Mouse (Mus musculus) hindbrain, postnatal 0 days (tissue): ENCODE results near the gene Coro7. TPM values are rescaled to one million over a fixed set of nuclear protein-coding genes. Genes with fewer than 3 reads are reported as not detected.
A peak's percentile ranks its signal among the peaks of the same experiment; 100 is the strongest.

ENCODE experiments used
- ATAC-seq: fragments of 200-750 bp; cut with Nextera tagmentation; 2 replicates; pipeline ENCODE4 v1.8.0; 2017; ENCODE audit warnings: mild to moderate bottlenecking, moderate TSS enrichment, moderate library complexity
- DNase-seq: peaks from one replicate; pipeline ENCODE4 v3.0.0-alpha.2; 2015; ENCODE audit warnings: low spot score
- H3K27ac ChIP-seq: fragments of 300-500 bp; sonication (generic); 2 replicates; pipeline ENCODE4 v1.5.1; 2014; ENCODE audit warnings: mild to moderate bottlenecking
- H3K27me3 ChIP-seq: fragments of 300-500 bp; sonication (generic); 2 replicates; pipeline ENCODE4 v1.6.1; 2014; ENCODE audit warnings: low read length, mixed read lengths; ENCODE audit not compliant: insufficient read depth
- H3K36me3 ChIP-seq: fragments of 300-500 bp; sonication (generic); 2 replicates; pipeline ENCODE4 v1.6.1; 2014; ENCODE audit warnings: low read length, mixed read lengths; ENCODE audit not compliant: insufficient read depth
- H3K4me1 ChIP-seq: fragments of 300-500 bp; sonication (generic); 2 replicates; pipeline ENCODE4 v1.6.1; 2014; ENCODE audit warnings: antibody characterized with exemption, low read length, mixed read lengths; ENCODE audit not compliant: insufficient read depth
- H3K4me2 ChIP-seq: fragments of 300-500 bp; sonication (generic); 2 replicates; pipeline ENCODE4 v1.6.1; 2014; ENCODE audit warnings: low read depth, mild to moderate bottlenecking, low read length, moderate library complexity, mixed read lengths
- H3K4me3 ChIP-seq: fragments of 300-500 bp; sonication (generic); 2 replicates; pipeline ENCODE4 v1.5.1; 2014; ENCODE audit warnings: low read length
- H3K9ac ChIP-seq: fragments of 300-500 bp; sonication (generic); replicated peaks from 2 replicates; pipeline ENCODE4 v1.6.1; 2014; ENCODE audit warnings: mild to moderate bottlenecking, low read length, moderate library complexity, mixed read lengths
- H3K9me3 ChIP-seq: fragments of 300-500 bp; sonication (generic); 2 replicates; pipeline ENCODE4 v1.6.1; 2016; ENCODE audit warnings: low read length, mixed read lengths
- CTCF ChIP-seq: IDR thresholded peaks from 2 replicates; pipeline ENCODE4 v1.5.1; 2016; ENCODE audit warnings: antibody characterized with exemption, control low read depth, low read depth
- WGBS: fragments of 180-500 bp; shearing (Covaris S2); extraction: QIAGEN DNeasy Blood & Tissue Kit; methylation state at CpG from one replicate; pipeline ENCODE4 v1.1.7; 2014; 5-methylcytosine and 5-hydroxymethylcytosine counted together
- polyA plus RNA-seq: library from polyadenylated mRNA; unstranded; fragments of >200 nt; fragmentation: Nextera tagmentation; extraction: Ambion mirVana; gene quantifications from 2 replicates; pipeline ENCODE4 v1.2.1, GENCODE M21; 2015
- total RNA-seq: library from RNA; depleted of rRNA; stranded (reverse); fragments of >200 nt; gene quantifications from 2 replicates; pipeline ENCODE4 v1.2.3, GENCODE M21; 2014

Coro7 gene
- total and polyA plus RNA-seq, 2 experiments from 2014 or later: 29.1 to 43.3 TPM

DNA sequence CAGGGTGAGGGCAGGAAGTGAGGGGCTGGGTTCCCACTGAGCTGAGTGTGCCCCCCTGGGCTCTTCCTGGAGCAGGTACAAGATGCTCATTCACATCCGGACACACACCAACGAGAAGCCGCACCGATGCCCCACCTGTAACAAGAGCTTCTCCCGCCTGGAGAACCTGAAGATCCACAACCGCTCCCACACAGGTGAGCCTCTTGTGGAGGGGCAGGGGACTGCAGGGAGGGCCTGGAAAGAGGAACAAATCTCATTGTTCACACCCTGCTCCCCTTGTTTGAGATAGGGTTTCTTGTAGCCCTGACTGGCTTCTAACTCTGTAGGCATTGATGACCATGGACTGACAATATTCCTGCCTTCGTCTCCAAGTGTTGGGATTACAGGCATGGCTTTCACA lies 67.9 kb downstream of the Coro7 start:
- no peak for ATAC-seq
- H3K9ac ChIP-seq: no peak overlapping the region
- H3K4me2 ChIP-seq: no peak overlapping the region
- 92% methylated on average over 7 of the region's 7 CpGs for WGBS
- H3K4me3 ChIP-seq: no peak overlapping the region
- peaks cover 4% of the 10 kb centered on the region; the same call in 1 of the 2 replicates for H3K4me1 ChIP-seq
- H3K27ac ChIP-seq: no peak overlapping the region
- DNase-seq: no peak
- H3K36me3 ChIP-seq: peaks cover 35% of the 10 kb centered on the region
- TF ChIP-seq CTCF: peak; percentile 25; the same call in 1 of the 2 replicates
- no peaks in the 10 kb centered on the region for H3K27me3 ChIP-seq
- no peaks in the 10 kb centered on the region for H3K9me3 ChIP-seq

DNA sequence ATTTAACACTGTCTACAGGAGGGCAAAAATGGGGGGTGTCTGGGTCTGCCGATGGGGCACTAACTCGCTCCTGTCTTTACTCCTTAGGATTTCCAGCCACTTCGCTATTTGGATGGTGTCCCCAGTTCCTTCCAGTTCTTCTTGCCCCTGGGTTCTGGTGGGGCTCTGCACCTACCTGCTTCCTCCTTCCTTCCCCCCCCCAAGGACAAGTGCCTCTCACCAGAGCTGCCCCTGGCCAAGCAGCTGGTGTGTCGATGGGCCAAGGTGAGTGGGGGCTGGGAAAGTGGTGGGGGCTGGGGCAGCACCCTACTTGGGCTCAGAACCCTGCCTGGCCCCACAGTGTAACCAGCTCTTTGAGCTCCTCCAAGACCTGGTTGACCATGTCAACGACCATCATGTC lies 68.4 kb downstream of the Coro7 start:
- H3K9ac ChIP-seq: no peak overlapping the region
- no peak for TF ChIP-seq CTCF
- no peaks in the 10 kb centered on the region for H3K9me3 ChIP-seq
- H3K4me2 ChIP-seq: no peak overlapping the region
- ATAC-seq (no peak), DNase-seq (no peak)
- no peaks in the 10 kb centered on the region for H3K27me3 ChIP-seq
- peaks cover 35% of the 10 kb centered on the region for H3K36me3 ChIP-seq
- H3K27ac ChIP-seq: no peak overlapping the region
- H3K4me1 ChIP-seq: peaks cover 9% of the 10 kb centered on the region; the same call in 1 of the 2 replicates
- H3K4me3 ChIP-seq: no peak overlapping the region
- WGBS: 97% methylated on average over 5 of the region's 5 CpGs

DNA sequence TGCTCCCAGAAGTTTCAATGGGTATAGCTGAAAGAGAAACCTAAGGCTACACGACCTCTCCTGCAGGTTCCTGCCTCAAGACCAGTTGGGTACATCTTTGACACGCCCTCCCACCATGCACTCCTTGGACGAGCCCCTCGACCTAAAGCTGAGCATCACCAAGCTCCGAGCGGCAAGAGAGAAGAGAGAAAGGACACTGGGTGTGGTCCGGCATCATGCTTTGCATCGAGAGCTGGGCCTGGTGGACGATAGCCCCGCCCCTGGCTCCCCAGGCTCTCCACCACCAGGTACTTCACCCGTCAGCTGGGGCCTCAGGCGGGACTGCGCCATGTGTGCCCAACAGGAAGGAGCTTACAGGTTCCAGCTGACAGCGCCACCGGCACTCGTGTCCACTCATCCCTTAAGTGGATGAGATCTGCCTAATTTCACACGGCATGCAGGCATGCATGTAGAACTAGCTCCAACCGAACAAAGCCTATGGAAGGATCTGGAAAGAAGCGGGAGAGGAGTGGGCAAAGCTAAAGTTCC lies 71.0 kb downstream of the Coro7 start:
- no peak for TF ChIP-seq CTCF
- H3K4me3 ChIP-seq: no peak overlapping the region
- ATAC-seq (no peak), DNase-seq (no peak)
- peaks cover 23% of the 10 kb centered on the region for H3K36me3 ChIP-seq
- no peak overlapping the region for H3K4me2 ChIP-seq
- 87% methylated on average over 19 of the region's 19 CpGs for WGBS
- no peak overlapping the region for H3K9ac ChIP-seq
- peaks cover 15% of the 10 kb centered on the region; the same call in 1 of the 2 replicates for H3K4me1 ChIP-seq
- no peaks in the 10 kb centered on the region for H3K9me3 ChIP-seq
- H3K27ac ChIP-seq: no peak overlapping the region
- no peaks in the 10 kb centered on the region for H3K27me3 ChIP-seq

DNA sequence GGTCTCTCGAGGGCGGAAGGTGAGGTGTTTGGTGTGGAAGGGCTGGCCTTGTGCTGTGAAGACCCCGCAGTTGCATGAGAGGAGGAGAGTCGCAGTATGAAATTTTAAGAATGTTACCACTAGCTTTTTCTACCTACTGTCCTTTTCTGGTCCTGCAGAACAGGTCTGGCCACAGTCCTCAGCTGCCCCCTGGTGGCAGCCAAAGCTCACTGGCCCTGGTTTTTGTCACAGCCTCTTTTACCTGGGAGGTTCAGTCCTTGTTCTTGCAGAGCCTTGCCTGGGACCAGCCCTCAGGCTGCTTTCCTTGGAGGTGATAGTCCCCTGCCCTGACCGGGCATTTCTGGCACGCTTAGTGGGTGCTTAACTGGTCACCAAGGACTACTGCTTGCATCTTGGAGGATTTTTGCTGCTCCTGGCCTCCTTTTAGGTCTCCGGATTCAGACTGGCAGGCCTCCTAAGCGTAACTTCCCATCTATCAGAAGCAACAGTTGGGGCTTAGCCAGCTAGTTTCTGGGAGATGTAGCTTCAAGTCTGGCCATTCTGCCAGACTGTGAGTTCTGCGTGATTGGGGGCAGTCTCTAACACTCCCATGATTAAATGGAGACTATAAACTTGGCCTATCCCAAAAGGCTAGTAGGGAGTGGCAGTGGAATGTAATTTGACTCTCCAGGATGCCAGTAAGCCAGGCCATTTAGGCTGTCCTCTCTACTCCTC lies 71.6 kb downstream of the Coro7 start:
- no peak overlapping the region for H3K9ac ChIP-seq
- H3K4me2 ChIP-seq: no peak overlapping the region
- H3K9me3 ChIP-seq: no peaks in the 10 kb centered on the region
- no peaks in the 10 kb centered on the region for H3K27me3 ChIP-seq
- H3K4me3 ChIP-seq: no peak overlapping the region
- peaks cover 21% of the 10 kb centered on the region for H3K4me1 ChIP-seq
- DNase-seq (peak; percentile 91), ATAC-seq (peak; percentile 64)
- TF ChIP-seq CTCF: peak; percentile 98
- 52% methylated on average over 9 of the region's 9 CpGs for WGBS
- peaks cover 16% of the 10 kb centered on the region for H3K36me3 ChIP-seq
- H3K27ac ChIP-seq: 0 out of 2 replicates have a peak overlapping the region, but pooled peaks have one; percentile 1

DNA sequence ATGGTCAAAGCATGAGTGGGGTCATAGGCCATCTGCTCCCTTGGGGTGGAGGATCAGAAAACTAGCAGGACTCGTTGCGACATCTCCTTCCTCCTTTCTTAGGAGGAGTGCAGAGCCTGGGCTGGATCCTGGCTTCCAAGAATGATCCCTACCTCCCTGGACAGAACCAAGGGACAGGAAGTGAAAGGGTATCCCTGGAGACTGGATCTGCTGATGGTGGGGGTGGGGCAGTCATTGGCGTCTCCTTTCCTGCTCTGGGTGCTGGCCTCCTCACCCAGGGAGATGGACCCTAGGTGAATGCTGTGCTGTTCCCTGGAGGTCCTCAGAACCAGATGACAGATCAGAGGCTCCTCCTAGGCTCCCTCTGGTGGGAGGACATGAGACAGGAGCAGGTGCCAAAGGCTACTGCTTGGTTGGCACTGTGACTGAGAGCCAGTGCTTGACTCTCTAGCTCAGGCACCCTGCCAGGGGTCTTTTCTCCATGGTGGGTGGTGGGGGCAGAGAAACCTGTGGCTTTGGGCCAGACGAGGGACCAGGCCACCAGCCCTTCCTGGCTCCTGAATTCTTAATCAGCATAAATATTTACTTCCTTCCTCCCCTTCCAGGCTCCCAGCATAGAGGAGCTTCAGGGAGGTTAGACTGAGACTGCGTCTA lies 73.0 kb downstream of the Coro7 start:
- Histone ChIP-seq H3K9ac (no peak overlapping the region), H3K4me3 (no peak overlapping the region), H3K27me3 (no peaks in the 10 kb centered on the region), H3K36me3 (peaks cover 10% of the 10 kb centered on the region), H3K9me3 (no peaks in the 10 kb centered on the region), H3K4me1 (peaks cover 22% of the 10 kb centered on the region), H3K27ac (peak overlapping the region; percentile 2; the same call in 1 of the 2 replicates), H3K4me2 (no peak overlapping the region)
- WGBS: 39% methylated on average over 5 of the region's 5 CpGs
- ATAC-seq (no peak), DNase-seq (peak; percentile 74)
- TF ChIP-seq CTCF: peak; percentile 71

DNA sequence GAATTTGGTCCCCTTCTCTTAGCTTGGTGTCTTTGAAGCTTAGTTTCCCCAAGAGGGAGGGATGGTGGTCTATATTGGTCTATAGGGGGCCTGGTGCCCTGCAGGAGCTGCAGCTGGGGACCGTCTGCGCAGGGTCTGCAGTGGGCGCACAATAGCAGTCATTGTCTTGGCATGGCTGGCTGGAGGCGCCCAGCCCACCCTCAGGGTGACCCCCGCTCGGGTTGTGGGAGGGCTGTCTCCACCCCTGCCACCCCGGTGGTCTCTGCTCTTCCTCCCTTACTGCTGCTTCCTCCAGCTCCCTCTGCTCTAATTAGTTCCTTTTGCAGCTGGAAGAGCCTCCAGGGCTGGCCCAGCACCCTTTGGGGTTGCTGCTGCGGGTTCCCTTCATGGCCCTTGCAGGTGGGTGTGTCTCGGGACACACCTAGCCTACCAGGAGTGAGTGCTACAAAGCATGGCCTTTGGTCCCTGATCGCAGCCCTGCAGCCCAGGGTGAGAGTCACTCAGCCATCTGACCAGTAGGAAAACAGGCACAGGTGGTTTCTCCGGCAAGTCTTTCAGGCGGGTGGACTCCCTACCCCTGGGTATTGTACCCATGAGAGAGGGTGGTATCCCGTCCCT lies 74.0 kb downstream of the Coro7 start:
- DNase-seq (no peak), ATAC-seq (no peak)
- Histone ChIP-seq H3K27me3 (no peaks in the 10 kb centered on the region), H3K9me3 (no peaks in the 10 kb centered on the region), H3K4me3 (no peak overlapping the region), H3K27ac (no peak overlapping the region), H3K9ac (no peak overlapping the region), H3K36me3 (peaks cover 3% of the 10 kb centered on the region), H3K4me1 (peaks cover 22% of the 10 kb centered on the region), H3K4me2 (no peak overlapping the region)
- TF ChIP-seq CTCF: no peak
- WGBS: 44% methylated on average over 13 of the region's 13 CpGs
